Mouse (Mus musculus) G1E (cell line): ENCODE results near the gene Msh3.

Experiments used
- CTCF ChIP-seq: IDR thresholded peaks from 2 replicates; pipeline ENCODE4 v1.5.1; 2012; ENCODE audit warnings: low read depth, low read length, inconsistent platforms, mixed read lengths
- GATA1 ChIP-seq: IDR thresholded peaks from 2 replicates; pipeline ENCODE4 v1.6.1; 2012; ENCODE audit warnings: borderline replicate concordance, low read length, inconsistent platforms, mixed read lengths
- GATA2 ChIP-seq: IDR thresholded peaks from 2 replicates; pipeline ENCODE4 v1.6.1; 2012; ENCODE audit warnings: low read depth, low read length, inconsistent platforms, borderline replicate concordance
- TAL1 ChIP-seq: conservative IDR thresholded peaks from 2 replicates; pipeline ENCODE4 v1.6.1; 2012; ENCODE audit warnings: low read depth, low read length, inconsistent platforms, mixed read lengths

DNA sequence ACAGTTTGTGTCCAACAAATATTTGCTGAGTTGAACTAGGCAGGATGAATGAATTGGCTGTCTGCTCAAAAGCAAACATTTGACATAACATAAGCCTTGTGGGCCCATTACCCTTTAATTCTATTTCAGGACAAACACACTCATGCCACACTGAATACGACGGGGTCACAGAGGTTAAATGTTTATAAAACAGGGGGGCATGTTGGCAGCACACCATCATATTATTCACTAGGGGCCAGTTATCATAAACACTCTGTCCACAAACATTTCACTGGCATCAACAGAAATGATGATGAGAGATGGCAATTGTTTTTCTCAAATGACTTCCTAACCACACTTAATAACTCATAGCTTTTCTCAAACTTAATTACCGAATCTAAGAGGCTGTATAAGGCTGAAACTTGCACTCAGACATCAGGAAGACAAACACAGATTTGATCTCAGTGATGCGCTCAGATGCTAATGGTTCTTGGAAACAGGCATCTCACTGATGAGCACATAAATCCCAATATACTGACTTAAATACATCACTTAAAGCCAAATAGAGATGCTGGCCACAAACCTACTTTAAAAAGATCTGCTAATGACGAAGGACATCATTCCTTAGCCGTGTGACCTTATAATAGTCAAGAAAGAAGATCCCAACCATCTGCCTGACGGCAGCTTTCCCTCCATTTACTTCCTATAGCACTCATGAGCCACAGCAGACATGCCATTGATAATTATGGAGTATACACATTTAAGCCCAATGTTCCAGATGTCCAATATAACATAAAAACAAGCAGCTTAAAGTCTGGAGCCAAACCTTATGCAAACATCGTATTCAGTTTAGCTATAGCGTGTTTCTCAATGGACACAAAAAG lies 122.5 kb downstream of the Msh3 start:
- TF ChIP-seq CTCF (no peak), GATA1 (no peak), GATA2 (no peak), TAL1 (no peak)
